Mouse (Mus musculus): ENCODE measurements around the gene Fbxw7. TPM values are rescaled to one million over a fixed set of nuclear protein-coding genes. Genes with fewer than 3 reads are reported as not detected.

Gene Fbxw7
- total RNA-seq, 1 experiment: 29.7 TPM

DNA sequence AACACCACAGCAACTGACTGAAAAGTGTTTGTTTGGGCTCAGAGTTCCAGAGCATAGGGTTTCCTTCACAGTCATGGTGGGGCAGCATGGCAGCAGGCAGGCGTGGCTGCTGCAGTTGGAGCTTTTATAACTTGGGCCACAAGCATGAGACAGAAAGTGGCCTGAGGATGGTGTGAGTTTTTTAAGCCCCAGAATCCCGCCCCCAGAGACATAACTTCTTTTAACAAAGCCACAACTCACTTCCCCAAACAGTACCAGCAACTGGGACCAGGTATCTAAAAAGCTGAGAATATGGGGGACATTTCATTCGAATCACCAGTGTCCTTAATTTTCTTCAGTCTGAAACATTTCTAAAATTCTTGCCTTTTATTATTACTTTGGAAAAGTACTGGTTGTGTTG lies 22.9 kb downstream of the Fbxw7 start:
- Histone ChIP-seq H3K4me3 (ENCODE audit: insufficient read depth in 1 of 2, low read depth in 1 of 2, low read length in 2 of 2, poor library complexity in 1 of 2, severe bottlenecking in 1 of 2) (no peak overlapping the region), H3K9me3 (ENCODE audit: control insufficient read depth, insufficient read depth, low read depth, low read length) (no peaks in the 10 kb centered on the region), H3K36me3 (ENCODE audit: control insufficient read depth, insufficient read depth, low read length, poor library complexity, severe bottlenecking) (no peaks in the 10 kb centered on the region), H3K4me1 (ENCODE audit: control insufficient read depth in 2 of 2, insufficient read depth in 2 of 2, low read length in 2 of 2, poor library complexity in 1 of 2) (peaks cover 0 to 4% of the 10 kb centered on the region in 2 experiments; a peak in 1 of 4 replicates), H3K27ac (ENCODE audit: insufficient read depth, low read depth, low read length, poor library complexity, severe bottlenecking) (no peak overlapping the region), H3K9ac (ENCODE audit: insufficient read depth, low read depth, low read length, poor library complexity, severe bottlenecking) (no peak overlapping the region)
- no peak for DNase-seq (ENCODE audit: low read depth, low spot score)
- in situ Hi-C loops (cut with MboI; ENCODE audit: low sequenced_read_pairs in 2 of 2, unreplicated experiment in 2 of 2): no loop called here
- TF ChIP-seq MAFK (IDR thresholded peaks at IDR 0.05; ENCODE audit: insufficient read depth, low read depth, low read length) (no peak), ZC3H11A (IDR thresholded peaks at IDR 0.05; ENCODE audit: borderline replicate concordance, low read depth, low read length) (no peak), ZNF384 (IDR thresholded peaks at IDR 0.05; ENCODE audit: low read depth, low read length) (no peak), CHD2 (IDR thresholded peaks at IDR 0.05; ENCODE audit: low read depth, low read length) (no peak), HCFC1 (IDR thresholded peaks at IDR 0.05; ENCODE audit: borderline replicate concordance, insufficient read depth, low read length) (no peak)

- Histone ChIP-seq H3K9me3 (ENCODE audit: control insufficient read depth, insufficient read depth, low read depth, low read length) (no peaks in the 10 kb centered on the region), H3K4me3 (ENCODE audit: insufficient read depth in 1 of 2, low read depth in 1 of 2, low read length in 2 of 2, poor library complexity in 1 of 2, severe bottlenecking in 1 of 2) (no peak overlapping the region), H3K36me3 (ENCODE audit: control insufficient read depth, insufficient read depth, low read length, poor library complexity, severe bottlenecking) (no peaks in the 10 kb centered on the region), H3K4me1 (ENCODE audit: control insufficient read depth in 2 of 2, insufficient read depth in 2 of 2, low read length in 2 of 2, poor library complexity in 1 of 2) (peaks cover 0 to 4% of the 10 kb centered on the region in 2 experiments; a peak in 1 of 4 replicates), H3K27ac (ENCODE audit: insufficient read depth, low read depth, low read length, poor library complexity, severe bottlenecking) (no peak overlapping the region), H3K9ac (ENCODE audit: insufficient read depth, low read depth, low read length, poor library complexity, severe bottlenecking) (no peak overlapping the region)
- in situ Hi-C loops (cut with MboI; ENCODE audit: low sequenced_read_pairs in 2 of 2, unreplicated experiment in 2 of 2): no loop called here
- TF ChIP-seq HCFC1 (IDR thresholded peaks at IDR 0.05; ENCODE audit: borderline replicate concordance, insufficient read depth, low read length): no peak
- no peak for TF ChIP-seq ZC3H11A (IDR thresholded peaks at IDR 0.05; ENCODE audit: borderline replicate concordance, low read depth, low read length)
- no peak for TF ChIP-seq ZNF384 (IDR thresholded peaks at IDR 0.05; ENCODE audit: low read depth, low read length)
- TF ChIP-seq CHD2 (IDR thresholded peaks at IDR 0.05; ENCODE audit: low read depth, low read length): no peak
- TF ChIP-seq MAFK (IDR thresholded peaks at IDR 0.05; ENCODE audit: insufficient read depth, low read depth, low read length): no peak
- DNase-seq (ENCODE audit: low read depth, low spot score): no peak
These were observed 24.4 kb downstream of the Fbxw7 start for GRCm38 (mm10) chr3:84839499-84839898.

DNA sequence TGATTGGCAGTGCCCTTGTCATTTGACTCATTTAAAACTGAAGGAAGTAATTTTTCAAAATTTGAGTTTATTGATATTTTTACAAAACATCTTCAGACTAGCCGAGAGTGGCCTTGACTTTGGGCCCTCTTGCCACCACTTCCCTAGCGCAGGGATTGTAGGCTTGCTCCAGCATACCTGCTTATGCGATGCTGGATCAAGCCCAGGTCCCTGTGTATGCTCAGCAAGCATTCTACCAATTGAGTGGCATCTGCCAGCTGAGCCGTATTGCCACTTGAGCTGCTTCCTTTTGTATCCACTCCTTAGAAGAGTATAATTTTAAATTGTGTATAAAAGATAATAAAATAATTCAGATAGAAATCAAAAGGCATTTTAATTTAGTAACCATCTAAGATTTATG lies 26.2 kb downstream of the Fbxw7 start:
- Histone ChIP-seq H3K4me1 (ENCODE audit: control insufficient read depth in 2 of 2, insufficient read depth in 2 of 2, low read length in 2 of 2, poor library complexity in 1 of 2) (peaks cover 0 to 4% of the 10 kb centered on the region in 2 experiments; a peak in 1 of 4 replicates), H3K27ac (ENCODE audit: insufficient read depth, low read depth, low read length, poor library complexity, severe bottlenecking) (no peak overlapping the region), H3K4me3 (ENCODE audit: insufficient read depth in 1 of 2, low read depth in 1 of 2, low read length in 2 of 2, poor library complexity in 1 of 2, severe bottlenecking in 1 of 2) (no peak overlapping the region), H3K36me3 (ENCODE audit: control insufficient read depth, insufficient read depth, low read length, poor library complexity, severe bottlenecking) (no peaks in the 10 kb centered on the region), H3K9me3 (ENCODE audit: control insufficient read depth, insufficient read depth, low read depth, low read length) (no peaks in the 10 kb centered on the region), H3K9ac (ENCODE audit: insufficient read depth, low read depth, low read length, poor library complexity, severe bottlenecking) (no peak overlapping the region)
- no peak for TF ChIP-seq ZNF384 (IDR thresholded peaks at IDR 0.05; ENCODE audit: low read depth, low read length)
- TF ChIP-seq CHD2 (IDR thresholded peaks at IDR 0.05; ENCODE audit: low read depth, low read length): no peak
- TF ChIP-seq HCFC1 (IDR thresholded peaks at IDR 0.05; ENCODE audit: borderline replicate concordance, insufficient read depth, low read length): no peak
- TF ChIP-seq ZC3H11A (IDR thresholded peaks at IDR 0.05; ENCODE audit: borderline replicate concordance, low read depth, low read length): no peak
- TF ChIP-seq MAFK (IDR thresholded peaks at IDR 0.05; ENCODE audit: insufficient read depth, low read depth, low read length): no peak
- in situ Hi-C loops (cut with MboI; ENCODE audit: low sequenced_read_pairs in 2 of 2, unreplicated experiment in 2 of 2): no loop called here
- DNase-seq (ENCODE audit: low read depth, low spot score): no peak

DNA sequence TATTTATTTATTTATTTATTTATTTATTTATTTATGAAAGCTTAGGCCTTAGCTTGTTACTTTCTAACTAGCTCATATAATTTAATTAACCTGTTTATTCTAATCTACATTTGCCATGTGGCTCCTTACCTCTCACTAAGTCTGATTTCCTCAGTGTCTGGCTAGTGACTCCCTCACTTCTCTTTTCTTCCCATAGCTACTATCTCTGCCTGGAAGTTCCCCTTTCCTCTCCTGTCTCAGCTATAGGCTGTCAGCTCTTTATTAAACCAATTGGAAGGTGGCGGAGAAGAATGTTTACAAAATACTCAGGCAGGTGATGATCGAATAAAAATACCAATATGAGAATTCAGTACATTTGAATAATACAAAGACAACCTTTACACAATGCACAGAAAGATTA lies 27.7 kb downstream of the Fbxw7 start:
- in situ Hi-C loops (cut with MboI; ENCODE audit: low sequenced_read_pairs in 2 of 2, unreplicated experiment in 2 of 2): no loop called here
- Histone ChIP-seq H3K9me3 (ENCODE audit: control insufficient read depth, insufficient read depth, low read depth, low read length) (no peaks in the 10 kb centered on the region), H3K4me1 (ENCODE audit: control insufficient read depth in 2 of 2, insufficient read depth in 2 of 2, low read length in 2 of 2, poor library complexity in 1 of 2) (peaks cover 0 to 4% of the 10 kb centered on the region in 2 experiments; a peak in 1 of 4 replicates), H3K27ac (ENCODE audit: insufficient read depth, low read depth, low read length, poor library complexity, severe bottlenecking) (no peak overlapping the region), H3K36me3 (ENCODE audit: control insufficient read depth, insufficient read depth, low read length, poor library complexity, severe bottlenecking) (no peaks in the 10 kb centered on the region), H3K4me3 (ENCODE audit: insufficient read depth in 1 of 2, low read depth in 1 of 2, low read length in 2 of 2, poor library complexity in 1 of 2, severe bottlenecking in 1 of 2) (no peak overlapping the region), H3K9ac (ENCODE audit: insufficient read depth, low read depth, low read length, poor library complexity, severe bottlenecking) (no peak overlapping the region)
- TF ChIP-seq HCFC1 (IDR thresholded peaks at IDR 0.05; ENCODE audit: borderline replicate concordance, insufficient read depth, low read length): no peak
- TF ChIP-seq MAFK (IDR thresholded peaks at IDR 0.05; ENCODE audit: insufficient read depth, low read depth, low read length): no peak
- no peak for TF ChIP-seq CHD2 (IDR thresholded peaks at IDR 0.05; ENCODE audit: low read depth, low read length)
- no peak for TF ChIP-seq ZNF384 (IDR thresholded peaks at IDR 0.05; ENCODE audit: low read depth, low read length)
- TF ChIP-seq ZC3H11A (IDR thresholded peaks at IDR 0.05; ENCODE audit: borderline replicate concordance, low read depth, low read length): no peak
- DNase-seq (ENCODE audit: low read depth, low spot score): no peak

DNA sequence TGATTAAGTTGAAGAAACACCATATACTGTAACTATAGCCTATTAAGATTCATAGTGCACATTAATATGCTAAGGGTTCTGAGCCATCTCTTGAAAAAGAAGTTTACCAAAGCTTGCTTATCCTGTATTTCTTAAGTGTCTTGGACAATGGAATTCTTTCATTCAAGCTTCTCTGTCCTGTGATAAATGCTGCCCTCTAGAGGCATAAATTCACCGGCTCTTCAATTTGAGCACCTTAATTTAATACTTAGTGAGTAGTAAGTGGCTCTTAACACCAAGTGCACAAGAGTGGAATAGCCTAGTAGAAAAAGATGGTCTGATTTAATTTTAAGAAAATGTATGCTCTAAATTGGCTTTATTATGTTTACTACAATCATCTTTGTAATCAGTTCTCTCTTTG lies 28.5 kb downstream of the Fbxw7 start:
- H3K27ac ChIP-seq (ENCODE audit: insufficient read depth, low read depth, low read length, poor library complexity, severe bottlenecking): no peak overlapping the region
- no peak overlapping the region for H3K9ac ChIP-seq (ENCODE audit: insufficient read depth, low read depth, low read length, poor library complexity, severe bottlenecking)
- peak; percentile 51 for DNase-seq (ENCODE audit: low read depth, low spot score)
- H3K36me3 ChIP-seq (ENCODE audit: control insufficient read depth, insufficient read depth, low read length, poor library complexity, severe bottlenecking): no peaks in the 10 kb centered on the region
- H3K4me3 ChIP-seq (ENCODE audit: insufficient read depth in 1 of 2, low read depth in 1 of 2, low read length in 2 of 2, poor library complexity in 1 of 2, severe bottlenecking in 1 of 2): no peak overlapping the region
- no peaks in the 10 kb centered on the region for H3K9me3 ChIP-seq (ENCODE audit: control insufficient read depth, insufficient read depth, low read depth, low read length)
- peaks cover 0 to 4% of the 10 kb centered on the region in 2 experiments; a peak in 1 of 4 replicates for H3K4me1 ChIP-seq (ENCODE audit: control insufficient read depth in 2 of 2, insufficient read depth in 2 of 2, low read length in 2 of 2, poor library complexity in 1 of 2)
- in situ Hi-C loops (cut with MboI; ENCODE audit: low sequenced_read_pairs in 2 of 2, unreplicated experiment in 2 of 2): no loop called here
- TF ChIP-seq CHD2 (IDR thresholded peaks at IDR 0.05; ENCODE audit: low read depth, low read length) (no peak), MAFK (IDR thresholded peaks at IDR 0.05; ENCODE audit: insufficient read depth, low read depth, low read length) (no peak), HCFC1 (IDR thresholded peaks at IDR 0.05; ENCODE audit: borderline replicate concordance, insufficient read depth, low read length) (no peak), ZNF384 (IDR thresholded peaks at IDR 0.05; ENCODE audit: low read depth, low read length) (no peak), ZC3H11A (IDR thresholded peaks at IDR 0.05; ENCODE audit: borderline replicate concordance, low read depth, low read length) (no peak)
